9 mouse cellular contexts compared by ENCODE assay signal in genomic region chrX:166328904-166329451, GRCm38 (mm10).
DNase-seq lines count a peak whose midpoint lies in the region; ATAC-seq and TF ChIP-seq lines count a peak whose summit lies in the region.
"Had no signal": no experiment of that assay in that cellular context is flagged by ENCODE, and none has a peak within 500 bp of the region (broad histone marks: within the 10 kb centered on the region; RNA-seq: fewer than 3 reads in every experiment).

No protein-coding gene starts in this region.

- H3K4me1 ChIP-seq in kidney, embryonic 14.5 days (ENCODE audit: control insufficient read depth, insufficient read depth, low read length), result 0 out of 2 replicates have a peak, but pooled peaks cover 3% of the 10 kb centered on the region
- H3K4me1 ChIP-seq in MEL (ENCODE audit: control insufficient read depth in 1 of 2, insufficient read depth in 2 of 2, low read length in 2 of 2), result peaks cover 2 to 5% of the 10 kb centered on the region in 2 experiments
- peaks cover 17% of the 10 kb centered on the region for H3K4me1 ChIP-seq in forebrain, embryonic 12.5 days
- H3K4me1 ChIP-seq in liver, postnatal 0 days (ENCODE audit: insufficient read depth), result no peaks in the 10 kb centered on the region

- H3K9ac ChIP-seq in kidney, embryonic 14.5 days (ENCODE audit: low read depth, low read length), result no peak overlapping the region
- peak overlapping the region; percentile 29 for H3K9ac ChIP-seq in MEL (ENCODE audit: control insufficient read depth, low read depth, low read length, poor library complexity, severe bottlenecking)
- no peak overlapping the region for H3K9ac ChIP-seq in forebrain, embryonic 12.5 days
- H3K9ac ChIP-seq in liver, postnatal 0 days (replicated peaks), result no peak overlapping the region

- peak in 1 of 2 experiments; percentile 45; a peak in 3 of 4 replicates for TF ChIP-seq EP300 in MEL (IDR thresholded peaks at IDR 0.05; ENCODE audit: low read depth in 1 of 2, low read length in 2 of 2)
- TF ChIP-seq EP300 in liver, postnatal 0 days (IDR thresholded peaks at IDR 0.05; ENCODE audit: low read depth), result no peak

- ATAC-seq in kidney, embryonic 14.5 days (ENCODE audit: low FRiP score, low TSS enrichment), result peak; percentile 69
- ATAC-seq in forebrain, embryonic 12.5 days (ENCODE audit: low FRiP score), result peak; percentile 94
- ATAC-seq in liver, postnatal 0 days, result peak; percentile 50
- peak; percentile 58; the same call in 1 of the 2 replicates for ATAC-seq in neutrophil, adult 5-6 weeks (ENCODE audit: extremely low read depth, insufficient number of reproducible peaks, low FRiP score, poor library complexity, severe bottlenecking)

- H3K4me2 ChIP-seq in kidney, embryonic 14.5 days (replicated peaks; ENCODE audit: low read depth, low read length), result no peak overlapping the region
- H3K4me2 ChIP-seq in forebrain, embryonic 12.5 days, result peak overlapping the region; percentile 22
- no peak overlapping the region for H3K4me2 ChIP-seq in liver, postnatal 0 days (ENCODE audit: low read depth, low read length)

- no peak for DNase-seq in kidney, adult 9 months
- peak; percentile 66 for DNase-seq in MEL (ENCODE audit: low read depth, low spot score)
- peak; percentile 24 for DNase-seq in liver, postnatal 0 days
- DNase-seq in cerebellum, adult 18-20 months, result no peak
- no peak for DNase-seq in thymus, adult 18-20 months

- no peaks in the 10 kb centered on the region for H3K36me3 ChIP-seq in kidney, embryonic 14.5 days (ENCODE audit: control insufficient read depth, insufficient read depth, low read length)
- H3K36me3 ChIP-seq in MEL (ENCODE audit: control insufficient read depth in 1 of 2, insufficient read depth in 2 of 2, low read length in 2 of 2), result peaks cover 0 to 9% of the 10 kb centered on the region in 2 experiments; a peak in 2 of 4 replicates
- no peaks in the 10 kb centered on the region for H3K36me3 ChIP-seq in forebrain, embryonic 12.5 days (replicated peaks)
- H3K36me3 ChIP-seq in liver, postnatal 0 days (replicated peaks; ENCODE audit: insufficient read depth, low read length), result no peaks in the 10 kb centered on the region

- H3K27ac ChIP-seq in kidney, embryonic 14.5 days (ENCODE audit: low read depth, low read length), result no peak overlapping the region; the same call in 1 of the 2 replicates
- H3K27ac ChIP-seq in MEL (ENCODE audit: control insufficient read depth, low read depth, low read length), result no peak overlapping the region
- peak overlapping the region; percentile 91 for H3K27ac ChIP-seq in forebrain, embryonic 12.5 days
- no peak overlapping the region for H3K27ac ChIP-seq in liver, postnatal 0 days (ENCODE audit: low read depth)

- no peak for TF ChIP-seq RAD21 in MEL (IDR thresholded peaks at IDR 0.05; ENCODE audit: low read depth, low read length)

- no peaks in the 10 kb centered on the region; the same call in 1 of the 2 replicates for H3K27me3 ChIP-seq in kidney, embryonic 14.5 days (ENCODE audit: control insufficient read depth, insufficient read depth, low read length)
- no peaks in the 10 kb centered on the region for H3K27me3 ChIP-seq in MEL (ENCODE audit: control insufficient read depth in 1 of 2, insufficient read depth in 2 of 2, low read length in 2 of 2)
- peaks cover 20% of the 10 kb centered on the region for H3K27me3 ChIP-seq in forebrain, embryonic 12.5 days
- no peaks in the 10 kb centered on the region for H3K27me3 ChIP-seq in liver, postnatal 0 days (ENCODE audit: insufficient read depth, low read length)

- no peak overlapping the region for H3K4me3 ChIP-seq in kidney, embryonic 14.5 days (ENCODE audit: low read length)
- H3K4me3 ChIP-seq in MEL (ENCODE audit: control insufficient read depth in 1 of 2, insufficient read depth in 1 of 2, low read depth in 2 of 2, low read length in 2 of 2), result peak overlapping the region; percentile 37 to 57
- H3K4me3 ChIP-seq in forebrain, embryonic 12.5 days (replicated peaks), result no peak overlapping the region
- no peak overlapping the region for H3K4me3 ChIP-seq in liver, postnatal 0 days (ENCODE audit: low read depth, low read length)
- H3K4me3 ChIP-seq: myocyte had no signal

- no peak for TF ChIP-seq CTCF in MEL (IDR thresholded peaks at IDR 0.05 in 2 of 3, conservative IDR thresholded peaks at IDR 0.05 in 1 of 3; ENCODE audit: control insufficient read depth in 1 of 3, insufficient read depth in 1 of 3, low read depth in 2 of 3, low read length in 3 of 3, poor library complexity in 1 of 3, severe bottlenecking in 1 of 3)
- TF ChIP-seq CTCF in liver, postnatal 0 days (IDR thresholded peaks at IDR 0.05; ENCODE audit: low read depth), result no peak

- no peak for TF ChIP-seq POLR2A in MEL (IDR thresholded peaks at IDR 0.05; ENCODE audit: control insufficient read depth in 1 of 2, insufficient read depth in 1 of 2, low read depth in 1 of 2, low read length in 2 of 2, poor library complexity in 1 of 2)

- no peaks in the 10 kb centered on the region for H3K79me2 ChIP-seq in MEL (ENCODE audit: control insufficient read depth, insufficient read depth, low read length, poor library complexity)

- 39% methylated on average over 9 of the region's 9 CpGs for WGBS in kidney, embryonic 14.5 days
- WGBS in forebrain, embryonic 12.5 days, result 14% methylated on average over 9 of the region's 9 CpGs
- WGBS in liver, postnatal 0 days (ENCODE audit: insufficient replicate concordance), result 23% methylated on average over 9 of the region's 9 CpGs

- H3K9me3 ChIP-seq in kidney, embryonic 14.5 days (ENCODE audit: control insufficient read depth, low read length), result no peaks in the 10 kb centered on the region
- no peaks in the 10 kb centered on the region for H3K9me3 ChIP-seq in MEL (replicated peaks; ENCODE audit: insufficient read depth, low read length)
- H3K9me3 ChIP-seq in forebrain, embryonic 12.5 days, result no peaks in the 10 kb centered on the region
- no peaks in the 10 kb centered on the region for H3K9me3 ChIP-seq in liver, postnatal 0 days (ENCODE audit: low read length)

TF ChIP-seq in MEL, 35 proteins besides CTCF, POLR2A, EP300 and RAD21:
- TF ChIP-seq MXI1 (IDR thresholded peaks at IDR 0.05; ENCODE audit: low read depth, low read length) (no peak), MAFK (IDR thresholded peaks at IDR 0.05; ENCODE audit: borderline replicate concordance, low read depth, low read length) (no peak), CHD2 (IDR thresholded peaks at IDR 0.05; ENCODE audit: low read length) (peak; percentile 63), ETS1 (IDR thresholded peaks at IDR 0.05; ENCODE audit: low read depth, low read length) (peak; percentile 57; the same call in 1 of the 2 replicates)

Comparison
In these comparisons a context has a peak if more than half of its experiments do, and no peak if none do; other contexts are left out.
1. H3K4me3 ChIP-seq: peak in MEL (2 of 2); none in kidney, embryonic 14.5 days (single experiment), forebrain, embryonic 12.5 days (single experiment) and liver, postnatal 0 days (single experiment).
2. DNase-seq: peak in MEL (single experiment) and liver, postnatal 0 days (single experiment); none in kidney, adult 9 months (single experiment), cerebellum, adult 18-20 months (0 of 2) and thymus, adult 18-20 months (0 of 2).
3. Peak in every context shown above with its lines, with median percentiles within 50 percentile points of each other: ATAC-seq.